Mouse (Mus musculus) erythroblast, adult 5-6 weeks (primary cell): ENCODE data around the gene Tifa. TPM values are rescaled to one million over a fixed set of nuclear protein-coding genes. Genes with fewer than 3 reads are reported as not detected.

Source experiments
- ATAC-seq: replicated peaks from 2 replicates; pipeline ENCODE4 v1.8.0; 2016; ENCODE audit warnings: moderate number of reproducible peaks, mild to moderate bottlenecking, moderate TSS enrichment, inconsistent platforms; ENCODE audit not compliant: poor library complexity, low FRiP score, severe bottlenecking
- total RNA-seq, 2 experiments: library from RNA; stranded (forward) in 1 of 2; stranded (reverse) in 1 of 2; fragments of 150-400 nt in 1 of 2; fragments of 200-764, 138-1000 nt in 1 of 2; gene quantifications; 2 replicates each; pipeline versions ENCODE4 v1.2.3 to v1.2.4; 2015 to 2017; ENCODE audit warnings: low replicate concordance in 2 of 2

Tifa gene
- total RNA-seq, 2 experiments from 2014 or later: 77.4 to 102 TPM

DNA sequence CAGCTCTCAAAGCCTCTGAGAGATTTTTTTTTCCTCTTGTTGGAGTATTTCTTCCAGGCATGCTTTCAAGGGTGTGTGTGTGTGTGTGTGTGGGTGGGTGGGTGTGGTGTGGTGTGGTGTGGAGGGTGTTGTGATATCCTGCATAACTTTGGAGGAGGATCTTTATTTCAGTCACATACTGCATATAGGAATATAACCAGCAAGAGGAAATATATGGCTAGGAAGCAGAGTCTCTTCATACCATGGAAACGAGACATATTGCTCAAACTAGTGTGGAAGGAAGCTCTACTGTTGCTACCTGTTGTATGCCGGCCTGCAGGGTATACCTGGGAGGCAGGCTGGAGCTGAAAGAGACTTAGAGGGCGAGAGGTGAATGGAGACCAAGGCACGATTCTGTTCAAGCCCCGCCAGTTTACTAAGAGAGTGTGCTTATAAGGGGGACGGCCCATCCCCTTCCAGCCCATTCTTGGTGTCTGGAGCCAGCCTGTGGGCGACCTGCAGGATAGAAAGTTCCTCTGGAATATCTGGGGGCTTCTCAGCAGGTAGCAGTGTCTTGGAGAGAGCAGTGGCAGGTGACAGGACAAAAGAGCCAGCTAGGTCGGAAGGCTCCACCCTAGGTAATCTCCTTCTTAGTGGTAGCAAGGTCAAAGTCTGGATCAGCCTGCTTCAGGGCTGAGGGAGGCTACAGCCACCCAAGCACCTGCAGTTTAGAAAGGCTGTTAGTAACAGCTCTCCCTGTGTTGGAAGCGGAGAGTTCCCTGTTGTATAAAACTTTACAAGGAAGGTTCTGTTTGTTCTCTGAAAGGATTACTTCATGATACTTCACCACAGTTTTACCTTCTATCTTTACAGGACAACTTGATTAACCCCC, 61.4 kb downstream of the Tifa start:
- ATAC-seq: no peak

DNA sequence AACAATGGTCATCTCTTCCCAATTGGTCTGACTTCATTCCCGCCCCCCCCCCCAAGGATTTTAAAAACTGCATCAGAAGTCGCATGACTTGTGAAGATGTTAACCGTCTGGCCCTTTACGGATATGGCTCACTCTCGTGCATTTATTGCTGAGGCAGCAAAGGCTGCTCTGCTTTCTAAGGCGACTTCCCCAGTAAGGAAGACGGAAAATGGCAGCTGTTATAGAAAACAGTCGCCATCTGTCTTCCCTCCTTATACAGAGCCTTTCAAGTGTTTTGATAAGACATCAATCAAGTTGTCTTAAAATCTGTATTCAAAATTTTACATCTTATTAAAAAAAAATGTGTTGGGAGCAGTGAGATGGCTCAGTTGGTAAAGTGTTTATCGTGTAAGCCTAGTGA, 63.1 kb downstream of the Tifa start:
- ATAC-seq: no peak

DNA sequence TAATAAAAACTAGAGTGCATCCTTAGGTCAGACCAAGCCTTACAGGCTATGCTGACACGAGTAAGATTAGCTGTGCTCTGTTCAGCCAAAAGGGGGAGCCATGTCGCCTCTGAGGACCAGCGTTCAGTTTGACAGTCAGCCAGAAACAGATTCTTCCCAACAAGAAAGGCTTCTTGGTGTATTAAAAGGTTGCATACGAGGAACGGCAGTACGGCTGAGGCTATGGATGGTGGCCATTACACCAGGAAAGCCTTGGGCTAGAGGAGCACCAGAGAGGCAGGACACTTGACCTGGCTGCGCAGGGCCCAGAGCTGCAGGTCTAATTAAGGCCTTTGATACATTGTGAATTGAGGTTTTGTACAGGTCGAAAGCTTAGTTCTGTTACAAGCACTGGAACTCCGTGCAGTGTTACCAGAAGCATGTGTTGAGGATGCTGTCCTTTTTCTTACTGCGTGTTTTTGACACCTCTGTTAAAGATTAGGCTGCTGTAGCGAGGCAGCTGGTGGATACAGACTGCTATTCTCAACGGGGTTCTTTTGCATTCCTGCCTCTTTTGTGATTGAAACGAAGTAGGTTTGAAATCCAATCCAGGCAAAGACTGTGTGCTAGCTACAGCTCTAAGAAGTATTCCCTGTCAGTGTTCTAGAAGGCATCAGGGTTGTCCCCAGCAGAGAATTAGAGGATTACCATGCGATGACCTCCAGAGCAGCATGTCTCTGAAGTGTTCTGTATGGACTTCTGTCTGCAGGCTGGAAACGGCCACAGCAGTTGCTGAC, 64.0 kb downstream of the Tifa start:
- peak; percentile 92 for ATAC-seq

DNA sequence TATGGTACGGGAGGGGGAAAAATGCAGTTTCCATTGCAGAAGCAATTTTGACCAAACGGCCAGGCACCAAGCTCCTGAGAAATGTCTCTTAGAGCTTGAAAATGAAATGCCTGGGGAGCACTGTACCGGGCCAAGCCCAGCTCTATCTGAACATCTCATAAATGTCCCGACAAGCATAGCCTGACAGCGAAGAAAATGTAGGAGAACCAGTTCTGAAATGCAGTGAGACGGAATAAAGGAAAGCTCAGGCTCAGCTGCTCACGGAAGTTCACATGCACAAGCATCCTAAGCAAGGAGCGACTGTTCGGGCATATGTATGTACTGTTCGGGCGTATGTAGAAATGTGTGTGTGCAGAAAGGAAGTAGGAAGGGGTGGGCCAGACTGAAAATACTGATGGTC, 71.7 kb downstream of the Tifa start:
- ATAC-seq: no peak

DNA sequence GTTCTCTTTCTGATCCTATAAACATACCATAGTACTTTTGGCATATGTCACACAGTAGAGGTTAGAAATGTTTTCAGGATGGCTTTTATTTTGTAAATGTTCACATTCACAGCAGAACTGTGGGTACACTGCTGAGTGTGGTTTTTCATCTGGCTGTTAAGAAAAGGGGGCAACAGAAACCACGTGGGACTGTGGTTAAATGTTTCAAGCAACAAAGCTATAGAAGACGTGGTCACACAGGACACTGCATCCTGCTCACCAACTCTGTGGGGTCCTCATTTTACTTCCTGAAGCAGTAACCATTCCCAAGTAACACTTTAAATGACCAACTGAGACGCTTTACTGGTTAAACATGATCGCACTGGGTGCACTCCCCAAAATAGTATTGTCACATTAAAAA, 72.9 kb downstream of the Tifa start:
- ATAC-seq: no peak

GRCm38 (mm10) chr3:127863571-127863970, 74.0 kb downstream of the Tifa start:
- no peak for ATAC-seq

- no peak for ATAC-seq
Measured at GRCm38 (mm10) chr3:127864242-127864641, 74.6 kb downstream of the Tifa start.

- ATAC-seq: no peak
Measured at GRCm38 (mm10) chr3:127868046-127868758, 78.6 kb downstream of the Tifa start.

GRCm38 (mm10) chr3:127868880-127869279, 79.3 kb downstream of the Tifa start:
- ATAC-seq: no peak

- no peak for ATAC-seq
Measured at GRCm38 (mm10) chr3:127871575-127871974, 82.0 kb downstream of the Tifa start.

GRCm38 (mm10) chr3:127874254-127874883, 84.8 kb downstream of the Tifa start:
- ATAC-seq: no peak

GRCm38 (mm10) chr3:127875059-127875458, 85.5 kb downstream of the Tifa start:
- ATAC-seq: no peak

- no peak for ATAC-seq
Measured at GRCm38 (mm10) chr3:127875509-127875908, 85.9 kb downstream of the Tifa start.

DNA sequence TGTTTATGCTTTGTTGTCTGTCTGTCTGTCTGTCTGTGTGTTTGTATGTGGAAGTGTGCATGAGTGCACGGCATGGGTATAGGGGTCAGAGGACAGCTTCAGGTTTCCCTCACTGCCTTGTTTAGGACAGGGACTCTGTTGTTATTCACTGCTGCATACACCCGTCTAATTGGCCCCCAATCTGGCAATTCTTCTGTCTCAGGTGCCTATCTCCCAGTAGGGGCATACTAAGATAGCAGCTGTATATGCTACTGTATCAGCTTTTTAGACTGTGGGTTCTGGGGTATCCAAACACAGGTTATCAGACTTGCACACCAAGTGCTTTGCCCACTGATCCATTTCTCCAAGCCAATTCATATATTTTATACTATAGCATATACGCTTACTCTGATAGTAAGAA, 90.4 kb downstream of the Tifa start:
- no peak for ATAC-seq

DNA sequence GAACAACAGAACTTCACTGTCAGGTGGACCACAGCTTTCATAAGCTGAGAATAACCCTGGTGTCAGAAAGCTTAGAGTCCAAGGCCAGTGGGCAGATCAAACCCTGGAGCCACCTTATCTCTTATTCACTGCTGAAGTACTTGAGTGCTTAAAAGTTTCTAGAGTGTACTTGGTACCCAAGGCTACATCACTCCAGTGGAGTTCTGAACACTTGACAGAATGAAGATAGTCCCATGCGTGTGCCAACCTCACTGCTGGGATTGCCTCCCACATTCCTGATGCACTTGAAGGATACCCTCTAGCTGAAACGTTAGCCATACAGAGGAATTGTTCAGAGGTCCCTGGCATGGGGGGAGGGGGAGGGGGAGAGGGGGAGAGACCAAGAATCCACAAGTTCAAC, 92.1 kb downstream of the Tifa start:
- 0 out of 2 replicates have a peak, but pooled peaks have one; percentile 26 for ATAC-seq

Other genes with a start within 250 kb of the Tifa start
- gene Larp7, start 236.5 kb upstream of the Tifa start, total RNA-seq (2015; ENCODE audit: low replicate concordance): 13.0 and 13.3 TPM in 2 replicates
- gene Larp7, start 236.5 kb upstream of the Tifa start, total RNA-seq (2017; ENCODE audit: low replicate concordance): 30.0 and 41.0 TPM in 2 replicates
- gene Zgrf1, start 236.3 kb upstream of the Tifa start, total RNA-seq (2015; ENCODE audit: low replicate concordance): 8.8 and 11.7 TPM in 2 replicates
- 18.0 and 22.7 TPM in 2 replicates for gene Zgrf1, start 236.3 kb upstream of the Tifa start, total RNA-seq (2017; ENCODE audit: low replicate concordance)
- not detected in 2 replicates for gene Neurog2, start 156.7 kb upstream of the Tifa start, total RNA-seq (2015; ENCODE audit: low replicate concordance)
- not detected in 2 replicates for gene Neurog2, start 156.7 kb upstream of the Tifa start, total RNA-seq (2017; ENCODE audit: low replicate concordance)
- gene Alpk1, start 9.3 kb upstream of the Tifa start, total RNA-seq (2015; ENCODE audit: low replicate concordance): 1.5 and 2.9 TPM in 2 replicates
- 2.9 and 3.0 TPM in 2 replicates for gene Alpk1, start 9.3 kb upstream of the Tifa start, total RNA-seq (2017; ENCODE audit: low replicate concordance)
- gene Ap1ar, start 47.7 kb downstream of the Tifa start, total RNA-seq (2015; ENCODE audit: low replicate concordance): 11.9 and 22.4 TPM in 2 replicates
- 31.9 and 51.7 TPM in 2 replicates for gene Ap1ar, start 47.7 kb downstream of the Tifa start, total RNA-seq (2017; ENCODE audit: low replicate concordance)
- 48.1 and 68.0 TPM in 2 replicates for gene Fam241a, start 106.5 kb downstream of the Tifa start, total RNA-seq (2015; ENCODE audit: low replicate concordance)
- gene Fam241a, start 106.5 kb downstream of the Tifa start, total RNA-seq (2017; ENCODE audit: low replicate concordance): 59.3 and 69.0 TPM in 2 replicates